Mouse (Mus musculus) heart, postnatal 14 days (tissue): ENCODE results near the gene Nkrf. TPM values are rescaled to one million over a fixed set of nuclear protein-coding genes. Genes with fewer than 3 reads are reported as not detected.

Source experiments
- DNase-seq, 2 experiments: peaks; one replicate each; pipeline ENCODE4 v3.0.0; 2021 to 2022
- intact Hi-C: fragments of 180-260 bp; cut with DNase I; formaldehyde crosslinking; loops from one replicate; pipeline ENCODE4 v1.15.1; 2025
- total RNA-seq, 2 experiments: library from RNA; stranded (reverse); gene quantifications; 2 replicates each; pipeline ENCODE4 v1.2.3; 2021

Gene Nkrf
- total RNA-seq, 2 experiments from 2014 or later, result 3.4 to 3.8 TPM

- intact Hi-C loops, result no loop called here
- no peak for DNase-seq
These were observed 37.9 kb downstream of the Nkrf start for GRCm38 (mm10) chrX:36864609-36865328.

GRCm38 (mm10) chrX:36863766-36864608, 38.7 kb downstream of the Nkrf start:
- intact Hi-C loops, result no loop called here
- DNase-seq, result peak; percentile 75 to 83

- no peak for DNase-seq
- intact Hi-C loops, result no loop called here
These were observed 50.1 kb downstream of the Nkrf start for GRCm38 (mm10) chrX:36852631-36853030.

GRCm38 (mm10) chrX:36847152-36847551, 55.5 kb downstream of the Nkrf start:
- intact Hi-C loops, result no loop called here
- no peak for DNase-seq

- intact Hi-C loops, result no loop called here
- no peak for DNase-seq
These were observed 59.2 kb downstream of the Nkrf start for GRCm38 (mm10) chrX:36843346-36843990.

GRCm38 (mm10) chrX:36841698-36842097, 61.0 kb downstream of the Nkrf start:
- intact Hi-C loops, result no loop called here
- no peak for DNase-seq

- intact Hi-C loops, result no loop called here
- DNase-seq, result peak; percentile 19 to 51
These were observed 63.3 kb downstream of the Nkrf start for GRCm38 (mm10) chrX:36839391-36839790.

Other genes starting within 250 kb of the Nkrf start
- under 1 TPM; 0.32 to 0.38 TPM for gene Slc25a43, start 159.2 kb downstream of the Nkrf start, total RNA-seq
- gene Slc25a5, start 107.2 kb downstream of the Nkrf start, total RNA-seq, result 100 to 1,000 TPM; 545 to 681 TPM
- 10 to 100 TPM; 75.9 to 77.4 TPM for gene Ube2a, start 29.0 kb downstream of the Nkrf start, total RNA-seq
- gene C330007P06Rik, start 28.8 kb downstream of the Nkrf start, total RNA-seq, result 10 to 100 TPM; 16.3 to 17.4 TPM
- 10 to 100 TPM in 1 of 2 experiments, 1 to 10 TPM in 1; 7.8 to 11.4 TPM for gene Sept6, start 88.9 kb upstream of the Nkrf start, total RNA-seq
- not detected for gene Sowahd, start 145.9 kb upstream of the Nkrf start, total RNA-seq
- 100 to 1,000 TPM; 332 to 382 TPM for gene Rpl39, start 182.5 kb upstream of the Nkrf start, total RNA-seq
- 10 to 100 TPM in 1 of 2 experiments, 1 to 10 TPM in 1; 6.7 to 10.2 TPM for gene Upf3b, start 207.4 kb upstream of the Nkrf start, total RNA-seq
- 10 to 100 TPM in 1 of 2 experiments, 1 to 10 TPM in 1; 9.3 to 11.2 TPM for gene Nkap, start 223.9 kb upstream of the Nkrf start, total RNA-seq